Mouse (Mus musculus) midbrain, embryonic 16.5 days (tissue): ENCODE results near the gene Icam1. TPM values are rescaled to one million over a fixed set of nuclear protein-coding genes. Genes with fewer than 3 reads are reported as not detected.

ENCODE experiments used
- ATAC-seq: fragments of 200-750 bp; cut with Nextera tagmentation; 2 replicates; pipeline ENCODE4 v1.8.0; 2017; ENCODE audit warnings: moderate TSS enrichment
- H3K27ac ChIP-seq: fragments of 300-500 bp; sonication (generic); 2 replicates; pipeline ENCODE4 v1.5.1; 2014; ENCODE audit warnings: mild to moderate bottlenecking, low read length, mixed read lengths
- H3K27me3 ChIP-seq: fragments of 300-500 bp; sonication (generic); 2 replicates; pipeline ENCODE4 v1.6.1; 2014; ENCODE audit warnings: low read depth, low read length, mixed read lengths; ENCODE audit not compliant: control insufficient read depth, insufficient read depth
- H3K36me3 ChIP-seq: fragments of 300-500 bp; sonication (generic); 2 replicates; pipeline ENCODE4 v1.6.1; 2014; ENCODE audit warnings: mild to moderate bottlenecking, low read length, moderate library complexity, mixed read lengths; ENCODE audit not compliant: control insufficient read depth, insufficient read depth
- H3K4me1 ChIP-seq: fragments of 300-500 bp; sonication (generic); 2 replicates; pipeline ENCODE4 v1.6.1; 2014; ENCODE audit warnings: mild to moderate bottlenecking, low read length, mixed read lengths; ENCODE audit not compliant: control insufficient read depth, insufficient read depth
- H3K4me2 ChIP-seq: fragments of 300-500 bp; sonication (generic); 2 replicates; pipeline ENCODE4 v1.6.1; 2014; ENCODE audit warnings: mild to moderate bottlenecking, low read length, mixed read lengths
- H3K4me3 ChIP-seq: fragments of 300-500 bp; sonication (generic); 2 replicates; pipeline ENCODE4 v1.5.1; 2014; ENCODE audit warnings: low read depth, mild to moderate bottlenecking, low read length, moderate library complexity, mixed read lengths
- H3K9ac ChIP-seq: fragments of 300-500 bp; sonication (generic); 2 replicates; pipeline ENCODE4 v1.6.1; 2014; ENCODE audit warnings: low read depth, low read length, mixed read lengths
- H3K9me3 ChIP-seq: fragments of 300-500 bp; sonication (generic); replicated peaks from 2 replicates; pipeline ENCODE4 v1.6.1; 2014; ENCODE audit warnings: mild to moderate bottlenecking, low read length, mixed read lengths; ENCODE audit not compliant: control insufficient read depth, poor library complexity, severe bottlenecking
- WGBS: fragments of 180-500 bp; shearing (Covaris S2); extraction: QIAGEN DNeasy Blood & Tissue Kit; methylation state at CpG from one replicate; pipeline ENCODE4 v1.1.7; 2014; 5-methylcytosine and 5-hydroxymethylcytosine counted together
- polyA plus RNA-seq: library from polyadenylated mRNA; unstranded; fragments of >200 nt; fragmentation: Nextera tagmentation; extraction: Ambion mirVana; gene quantifications from 2 replicates; pipeline ENCODE4 v1.2.1, GENCODE M21; 2015

The Icam1 gene
- polyA plus RNA-seq, 1 experiment from 2014 or later, result 3.0 TPM

DNA sequence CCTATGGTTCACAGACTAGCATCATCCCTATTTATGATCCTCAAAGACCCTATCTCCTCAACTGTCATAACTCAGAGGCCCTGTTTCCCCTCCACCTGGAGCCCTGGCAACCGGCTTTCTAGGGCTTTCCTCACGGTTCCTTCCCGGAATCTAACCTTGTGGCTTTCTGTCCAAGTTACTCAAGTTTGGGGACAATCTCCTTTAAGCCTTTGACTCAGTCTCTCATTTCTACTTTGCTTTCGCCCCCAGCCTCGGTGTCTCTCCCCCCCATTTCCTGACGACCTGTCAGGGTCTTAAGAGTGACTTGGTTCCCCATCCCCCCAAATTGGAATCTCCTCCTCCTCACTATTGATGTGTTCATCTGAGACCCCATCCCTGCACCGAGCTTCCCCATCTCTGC lies 16.7 kb downstream of the Icam1 start:
- Histone ChIP-seq H3K27ac (no peak overlapping the region), H3K9me3 (no peaks in the 10 kb centered on the region), H3K36me3 (no peaks in the 10 kb centered on the region), H3K27me3 (peaks cover 73% of the 10 kb centered on the region), H3K4me2 (peak overlapping the region; percentile 97), H3K9ac (peak overlapping the region; percentile 76; the same call in 1 of the 2 replicates), H3K4me3 (peak overlapping the region; percentile 54), H3K4me1 (peaks cover 53% of the 10 kb centered on the region)
- WGBS, result 2% methylated on average over 7 of the region's 7 CpGs
- ATAC-seq, result no peak

DNA sequence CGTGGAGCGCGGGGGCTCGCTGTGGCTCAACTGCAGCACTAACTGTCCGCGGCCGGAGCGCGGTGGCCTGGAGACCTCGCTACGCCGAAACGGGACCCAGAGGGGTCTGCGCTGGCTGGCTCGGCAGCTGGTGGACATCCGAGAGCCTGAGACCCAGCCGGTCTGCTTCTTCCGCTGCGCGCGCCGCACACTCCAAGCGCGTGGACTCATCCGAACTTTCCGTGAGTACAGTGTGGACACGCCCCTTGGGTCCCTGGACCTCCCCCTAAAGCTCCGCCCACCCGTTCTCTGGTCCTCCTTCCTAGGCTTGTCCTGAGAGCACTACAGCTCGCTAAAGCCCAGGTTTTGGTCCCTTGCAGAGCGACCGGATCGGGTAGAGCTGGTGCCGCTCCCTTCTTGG lies 17.4 kb downstream of the Icam1 start:
- no peak for ATAC-seq
- H3K4me1 ChIP-seq, result peaks cover 58% of the 10 kb centered on the region
- H3K36me3 ChIP-seq, result no peaks in the 10 kb centered on the region
- H3K27ac ChIP-seq, result no peak overlapping the region
- H3K4me3 ChIP-seq, result peak overlapping the region; percentile 54
- 1% methylated on average over 34 of the region's 34 CpGs for WGBS
- H3K4me2 ChIP-seq, result peak overlapping the region; percentile 97
- H3K9me3 ChIP-seq, result no peaks in the 10 kb centered on the region
- no peak overlapping the region for H3K9ac ChIP-seq
- H3K27me3 ChIP-seq, result peaks cover 79% of the 10 kb centered on the region

DNA sequence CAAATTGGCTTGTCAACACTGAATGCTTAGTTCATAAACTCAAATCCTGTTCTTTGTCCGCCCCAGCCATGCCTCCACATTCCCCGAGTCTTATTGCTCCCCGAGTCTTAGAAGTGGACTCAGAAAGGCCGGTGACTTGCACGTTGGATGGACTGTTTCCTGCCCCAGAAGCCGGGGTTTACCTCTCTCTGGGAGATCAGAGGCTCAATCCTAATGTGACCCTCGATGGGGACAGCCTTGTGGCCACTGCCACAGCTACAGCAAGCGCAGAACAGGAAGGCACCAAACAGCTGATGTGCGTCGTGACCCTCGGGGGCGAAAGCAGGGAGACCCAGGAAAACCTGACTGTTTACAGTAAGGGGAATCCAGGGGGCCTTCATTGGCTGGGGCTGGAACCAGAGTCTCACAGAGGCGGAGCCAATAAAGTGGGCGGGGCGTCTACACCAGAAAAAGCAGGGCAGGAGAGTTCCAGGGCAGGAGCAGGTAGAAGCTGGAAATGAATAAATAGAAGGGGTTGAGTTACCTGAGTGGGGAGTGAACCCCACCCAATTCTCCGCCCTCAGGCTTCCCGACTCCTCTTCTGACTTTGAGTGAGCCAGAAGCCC lies 18.8 kb downstream of the Icam1 start:
- H3K27ac ChIP-seq, result no peak overlapping the region
- no peak overlapping the region for H3K9ac ChIP-seq
- no peaks in the 10 kb centered on the region for H3K36me3 ChIP-seq
- 6% methylated on average over 17 of the region's 17 CpGs for WGBS
- no peak overlapping the region; the same call in 1 of the 2 replicates for H3K4me2 ChIP-seq
- peaks cover 59% of the 10 kb centered on the region for H3K4me1 ChIP-seq
- no peak for ATAC-seq
- H3K4me3 ChIP-seq, result no peak overlapping the region; the same call in 1 of the 2 replicates
- H3K27me3 ChIP-seq, result peaks cover 80% of the 10 kb centered on the region
- H3K9me3 ChIP-seq, result no peaks in the 10 kb centered on the region

DNA sequence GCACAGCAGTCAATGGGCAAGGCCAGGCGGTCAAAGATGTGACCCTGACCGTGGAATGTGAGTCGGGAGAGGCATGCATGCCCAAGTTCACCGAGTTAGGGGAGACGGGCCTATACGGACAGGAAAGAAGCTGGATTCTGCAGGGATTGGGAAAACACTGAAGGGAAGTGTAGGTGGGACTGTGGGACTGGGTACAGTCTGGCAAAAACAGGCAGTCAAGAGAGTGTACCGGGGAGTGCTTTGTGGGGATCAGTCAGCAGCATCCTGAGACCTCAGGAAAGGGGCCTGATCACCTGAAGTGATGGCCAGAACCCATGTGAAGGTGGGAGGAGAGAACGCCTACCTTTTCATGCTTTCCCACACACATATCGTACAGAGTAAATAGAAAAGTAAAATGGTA lies 19.8 kb downstream of the Icam1 start:
- Histone ChIP-seq H3K4me3 (peak overlapping the region; percentile 12; the same call in 1 of the 2 replicates), H3K27me3 (peaks cover 79% of the 10 kb centered on the region), H3K9ac (0 out of 2 replicates have a peak overlapping the region, but pooled peaks have one; percentile 5), H3K4me1 (peaks cover 53% of the 10 kb centered on the region), H3K4me2 (peak overlapping the region; percentile 86), H3K9me3 (no peaks in the 10 kb centered on the region), H3K36me3 (no peaks in the 10 kb centered on the region), H3K27ac (no peak overlapping the region)
- ATAC-seq, result no peak
- 15% methylated on average over 9 of the region's 9 CpGs for WGBS

DNA sequence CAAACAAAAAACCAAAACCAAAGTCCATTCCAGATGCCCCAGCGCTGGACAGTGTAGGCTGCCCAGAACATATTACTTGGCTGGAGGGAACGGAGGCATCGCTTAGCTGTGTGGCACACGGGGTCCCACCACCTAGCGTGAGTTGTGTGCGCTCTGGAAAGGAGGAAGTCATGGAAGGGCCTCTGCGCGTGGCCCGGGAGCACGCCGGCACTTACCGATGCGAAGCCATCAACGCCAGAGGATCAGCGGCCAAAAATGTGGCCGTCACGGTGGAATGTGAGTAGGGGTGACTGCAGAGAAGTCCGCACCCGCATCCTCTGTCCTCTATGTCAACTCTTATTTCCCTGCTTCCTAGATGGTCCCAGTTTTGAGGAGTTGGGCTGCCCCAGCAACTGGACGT lies 20.4 kb downstream of the Icam1 start:
- 7% methylated on average over 20 of the region's 20 CpGs for WGBS
- H3K4me2 ChIP-seq, result peak overlapping the region; percentile 86
- peaks cover 81% of the 10 kb centered on the region for H3K27me3 ChIP-seq
- H3K9me3 ChIP-seq, result no peaks in the 10 kb centered on the region
- no peak for ATAC-seq
- H3K9ac ChIP-seq, result no peak overlapping the region
- H3K27ac ChIP-seq, result no peak overlapping the region
- peak overlapping the region; percentile 57 for H3K4me3 ChIP-seq
- H3K4me1 ChIP-seq, result peaks cover 50% of the 10 kb centered on the region
- no peaks in the 10 kb centered on the region for H3K36me3 ChIP-seq

DNA sequence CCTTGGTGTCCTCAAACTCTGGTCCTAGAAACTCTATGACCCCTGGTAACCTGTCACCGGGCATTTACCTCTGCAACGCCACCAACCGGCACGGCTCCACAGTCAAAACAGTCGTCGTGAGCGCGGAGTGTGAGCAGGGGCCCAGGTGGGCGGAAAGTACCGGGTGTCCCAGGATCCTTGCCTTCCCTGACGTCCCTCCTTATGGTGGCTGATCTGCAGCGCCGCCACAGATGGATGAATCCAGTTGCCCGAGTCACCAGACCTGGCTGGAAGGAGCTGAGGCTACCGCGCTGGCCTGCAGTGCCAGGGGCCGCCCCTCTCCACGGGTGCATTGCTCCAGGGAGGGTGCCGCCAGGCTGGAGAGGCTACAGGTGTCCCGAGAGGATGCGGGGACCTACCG lies 20.9 kb downstream of the Icam1 start:
- Histone ChIP-seq H3K4me2 (peak overlapping the region; percentile 86), H3K9ac (peak overlapping the region; percentile 84), H3K4me3 (peak overlapping the region; percentile 57), H3K36me3 (no peaks in the 10 kb centered on the region), H3K4me1 (peaks cover 49% of the 10 kb centered on the region), H3K27me3 (peaks cover 81% of the 10 kb centered on the region), H3K27ac (no peak overlapping the region), H3K9me3 (no peaks in the 10 kb centered on the region)
- ATAC-seq, result peak; percentile 6; the same call in 1 of the 2 replicates
- 1% methylated on average over 22 of the region's 22 CpGs for WGBS

DNA sequence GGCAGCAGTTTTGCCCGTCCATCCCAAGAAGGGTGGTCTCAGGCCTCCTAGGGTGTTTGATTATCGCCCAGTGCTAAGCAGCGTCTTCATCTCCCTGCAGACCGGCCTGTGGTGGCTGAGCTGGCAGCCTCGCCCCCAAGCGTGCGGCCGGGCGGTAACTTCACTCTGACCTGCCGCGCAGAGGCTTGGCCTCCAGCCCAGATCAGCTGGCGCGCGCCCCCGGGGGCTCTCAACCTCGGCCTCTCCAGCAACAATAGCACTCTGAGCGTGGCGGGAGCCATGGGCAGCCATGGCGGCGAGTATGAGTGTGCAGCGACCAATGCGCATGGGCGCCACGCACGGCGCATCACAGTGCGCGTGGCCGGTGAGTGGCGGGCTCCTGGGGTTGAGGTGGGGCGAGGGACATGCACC lies 21.7 kb downstream of the Icam1 start:
- Histone ChIP-seq H3K4me3 (peak overlapping the region; percentile 57), H3K9me3 (no peaks in the 10 kb centered on the region), H3K27ac (no peak overlapping the region), H3K9ac (peak overlapping the region; percentile 84), H3K4me2 (peak overlapping the region; percentile 86), H3K36me3 (no peaks in the 10 kb centered on the region), H3K4me1 (peaks cover 41% of the 10 kb centered on the region), H3K27me3 (peaks cover 74% of the 10 kb centered on the region)
- ATAC-seq, result peak; percentile 76
- 1% methylated on average over 31 of the region's 31 CpGs for WGBS

DNA sequence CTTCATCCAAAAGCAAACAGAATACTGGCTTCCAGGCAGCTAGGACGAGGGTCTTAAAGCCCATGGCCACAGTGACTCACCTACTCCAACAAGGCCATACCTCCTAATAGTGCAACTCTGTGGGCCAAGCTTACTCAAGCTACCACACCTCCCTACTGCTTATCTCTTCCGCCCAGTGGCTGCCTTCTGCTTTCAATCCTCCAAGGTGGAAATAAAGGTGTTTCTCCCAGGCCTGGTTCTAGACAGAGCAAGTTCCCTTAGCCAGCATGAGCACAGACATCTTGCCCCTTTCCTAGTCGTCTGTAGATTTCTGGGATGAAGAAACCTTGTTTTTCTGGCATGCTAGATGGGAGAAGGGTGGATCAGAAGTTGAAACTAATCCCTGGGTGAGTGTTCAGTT lies 24.0 kb downstream of the Icam1 start:
- H3K9me3 ChIP-seq, result no peaks in the 10 kb centered on the region
- peaks cover 55% of the 10 kb centered on the region for H3K27me3 ChIP-seq
- H3K4me2 ChIP-seq, result no peak overlapping the region
- 70% methylated on average over 3 of the region's 3 CpGs for WGBS
- H3K4me1 ChIP-seq, result peaks cover 26% of the 10 kb centered on the region
- no peak overlapping the region for H3K4me3 ChIP-seq
- H3K9ac ChIP-seq, result no peak overlapping the region
- no peak overlapping the region for H3K27ac ChIP-seq
- no peak for ATAC-seq
- no peaks in the 10 kb centered on the region for H3K36me3 ChIP-seq

DNA sequence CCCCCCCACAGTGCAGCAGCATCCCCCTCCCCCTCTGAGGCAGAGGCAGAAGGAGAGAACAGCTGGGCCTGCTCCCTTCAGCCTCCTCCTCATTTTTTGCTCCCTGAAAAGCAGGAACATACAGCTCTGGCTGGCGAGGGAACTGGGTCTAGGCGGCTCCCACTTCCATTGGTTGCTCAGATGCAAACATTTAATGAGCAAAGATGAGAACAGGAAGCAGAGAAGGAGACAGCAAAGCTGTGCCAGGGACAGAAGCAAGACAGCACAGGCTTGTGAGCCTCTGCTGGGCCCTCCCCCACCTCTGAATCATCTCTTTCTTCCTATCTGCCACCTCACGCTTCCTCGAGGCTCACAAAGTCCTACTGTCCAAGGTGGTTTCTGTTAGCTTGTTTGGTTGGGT lies 25.5 kb downstream of the Icam1 start:
- H3K9ac ChIP-seq, result no peak overlapping the region
- H3K4me2 ChIP-seq, result no peak overlapping the region
- H3K9me3 ChIP-seq, result no peaks in the 10 kb centered on the region
- no peak overlapping the region for H3K4me3 ChIP-seq
- peaks cover 18% of the 10 kb centered on the region for H3K4me1 ChIP-seq
- peaks cover 41% of the 10 kb centered on the region for H3K27me3 ChIP-seq
- no peak overlapping the region for H3K27ac ChIP-seq
- no peak for ATAC-seq
- 52% methylated on average over 4 of the region's 4 CpGs for WGBS
- H3K36me3 ChIP-seq, result no peaks in the 10 kb centered on the region
